Mouse (Mus musculus): ENCODE measurements around the gene Fam107b. TPM values are rescaled to one million over a fixed set of nuclear protein-coding genes. Genes with fewer than 3 reads are reported as not detected.
A peak's percentile ranks its signal among the peaks of the same experiment; 100 is the strongest.

The Fam107b gene
- polyA plus RNA-seq, 1 experiment from 2014 or later, result 42.6 TPM

- DNase-seq (ENCODE audit: extremely low spot score, low spot score), result no peak
- peaks cover 2% of the 10 kb centered on the region for H3K36me3 ChIP-seq (replicated peaks)
- H3K27ac ChIP-seq, result peak overlapping the region; percentile 40; the same call in 1 of the 2 replicates
- no peaks in the 10 kb centered on the region for H3K9me3 ChIP-seq
- WGBS, result 90% methylated on average over 13 of the region's 13 CpGs
- H3K4me1 ChIP-seq, result peaks cover 52% of the 10 kb centered on the region
- H3K27me3 ChIP-seq (ENCODE audit: poor library complexity, severe bottlenecking), result no peaks in the 10 kb centered on the region
- H3K4me3 ChIP-seq, result no peak overlapping the region
These were observed 175.8 kb downstream of the Fam107b start for GRCm38 (mm10) chr2:3745910-3746606.

GRCm38 (mm10) chr2:3748714-3749503 is 178.6 kb downstream of the Fam107b start:
- no peaks in the 10 kb centered on the region for H3K36me3 ChIP-seq (replicated peaks)
- H3K4me3 ChIP-seq, result no peak overlapping the region
- 72% methylated on average over 12 of the region's 12 CpGs for WGBS
- H3K27ac ChIP-seq, result peak overlapping the region; percentile 77
- H3K9me3 ChIP-seq, result no peaks in the 10 kb centered on the region
- no peaks in the 10 kb centered on the region for H3K27me3 ChIP-seq (ENCODE audit: poor library complexity, severe bottlenecking)
- H3K4me1 ChIP-seq, result peaks cover 48% of the 10 kb centered on the region
- no peak for DNase-seq (ENCODE audit: extremely low spot score, low spot score)

GRCm38 (mm10) chr2:3749504-3750024 is 179.3 kb downstream of the Fam107b start:
- H3K27ac ChIP-seq, result peak overlapping the region; percentile 77
- no peaks in the 10 kb centered on the region for H3K36me3 ChIP-seq (replicated peaks)
- H3K9me3 ChIP-seq, result no peaks in the 10 kb centered on the region
- no peak for DNase-seq (ENCODE audit: extremely low spot score, low spot score)
- no peak overlapping the region for H3K4me3 ChIP-seq
- WGBS, result 75% methylated on average over 6 of the region's 6 CpGs
- H3K4me1 ChIP-seq, result peaks cover 46% of the 10 kb centered on the region
- H3K27me3 ChIP-seq (ENCODE audit: poor library complexity, severe bottlenecking), result no peaks in the 10 kb centered on the region

- WGBS, result 90% methylated on average over 9 of the region's 9 CpGs
- Histone ChIP-seq H3K27ac (no peak overlapping the region), H3K36me3 (replicated peaks) (no peaks in the 10 kb centered on the region)
These were observed 179.8 kb downstream of the Fam107b start for GRCm38 (mm10) chr2:3750126-3750525.

DNA sequence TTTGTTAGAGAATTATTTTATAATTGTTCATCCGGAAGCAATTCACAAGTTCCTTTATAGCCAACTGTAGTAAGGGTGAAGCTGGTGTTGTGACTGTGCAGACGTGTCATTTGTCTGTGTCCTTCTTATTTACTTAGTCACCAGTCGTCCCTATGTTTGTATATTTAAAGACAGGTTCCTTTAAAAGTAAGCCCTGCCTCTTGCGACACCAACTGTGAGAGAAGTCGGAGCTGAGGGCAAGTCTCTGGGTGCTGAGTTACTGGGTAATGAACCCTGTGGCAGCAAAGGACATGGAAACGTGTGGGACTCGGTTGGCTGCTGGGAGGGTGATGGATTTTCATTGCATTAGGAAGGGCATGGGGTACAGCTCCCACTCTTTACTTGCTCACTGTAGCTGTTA is 182.1 kb downstream of the Fam107b start:
- Histone ChIP-seq H3K9me3 (no peaks in the 10 kb centered on the region), H3K27me3 (ENCODE audit: poor library complexity, severe bottlenecking) (no peaks in the 10 kb centered on the region), H3K36me3 (replicated peaks) (no peaks in the 10 kb centered on the region), H3K4me3 (no peak overlapping the region), H3K4me1 (peaks cover 34% of the 10 kb centered on the region), H3K27ac (no peak overlapping the region)
- WGBS, result 82% methylated on average over 7 of the region's 7 CpGs
- DNase-seq (ENCODE audit: extremely low spot score, low spot score), result no peak

More at GRCm38 (mm10) chr2:3750126-3750525, 179.8 kb downstream of the Fam107b start:
- Histone ChIP-seq H3K4me1 (peaks cover 40% of the 10 kb centered on the region), H3K9me3 (no peaks in the 10 kb centered on the region), H3K4me3 (no peak overlapping the region), H3K27me3 (ENCODE audit: poor library complexity, severe bottlenecking) (no peaks in the 10 kb centered on the region)
- DNase-seq (ENCODE audit: extremely low spot score, low spot score), result no peak

- no peak overlapping the region for H3K4me3 ChIP-seq
- no peaks in the 10 kb centered on the region for H3K36me3 ChIP-seq (replicated peaks)
- H3K27me3 ChIP-seq (ENCODE audit: poor library complexity, severe bottlenecking), result no peaks in the 10 kb centered on the region
- H3K9me3 ChIP-seq, result no peaks in the 10 kb centered on the region
- no peak overlapping the region for H3K27ac ChIP-seq
- 88% methylated on average over 5 of the region's 5 CpGs for WGBS
- H3K4me1 ChIP-seq, result peaks cover 34% of the 10 kb centered on the region
- DNase-seq (ENCODE audit: extremely low spot score, low spot score), result no peak
These were observed 182.6 kb downstream of the Fam107b start for GRCm38 (mm10) chr2:3752893-3753292.

GRCm38 (mm10) chr2:3753749-3754148 is 183.5 kb downstream of the Fam107b start:
- 90% methylated on average over 2 of the region's 2 CpGs for WGBS
- H3K36me3 ChIP-seq (replicated peaks), result no peaks in the 10 kb centered on the region
- DNase-seq (ENCODE audit: extremely low spot score, low spot score), result no peak
- H3K4me3 ChIP-seq, result no peak overlapping the region
- H3K27me3 ChIP-seq (ENCODE audit: poor library complexity, severe bottlenecking), result no peaks in the 10 kb centered on the region
- H3K9me3 ChIP-seq, result no peaks in the 10 kb centered on the region
- no peak overlapping the region for H3K27ac ChIP-seq
- peaks cover 27% of the 10 kb centered on the region for H3K4me1 ChIP-seq

GRCm38 (mm10) chr2:3755936-3756335 is 185.6 kb downstream of the Fam107b start:
- Histone ChIP-seq H3K9me3 (no peaks in the 10 kb centered on the region), H3K4me3 (no peak overlapping the region), H3K27me3 (ENCODE audit: poor library complexity, severe bottlenecking) (no peaks in the 10 kb centered on the region), H3K4me1 (peaks cover 17% of the 10 kb centered on the region), H3K27ac (no peak overlapping the region), H3K36me3 (replicated peaks) (no peaks in the 10 kb centered on the region)
- WGBS, result 95% methylated on average over 5 of the region's 5 CpGs
- no peak for DNase-seq (ENCODE audit: extremely low spot score, low spot score)

- Histone ChIP-seq H3K4me1 (peaks cover 17% of the 10 kb centered on the region), H3K27me3 (ENCODE audit: poor library complexity, severe bottlenecking) (no peaks in the 10 kb centered on the region), H3K27ac (no peak overlapping the region), H3K36me3 (replicated peaks) (no peaks in the 10 kb centered on the region), H3K4me3 (no peak overlapping the region), H3K9me3 (no peaks in the 10 kb centered on the region)
- DNase-seq (ENCODE audit: extremely low spot score, low spot score), result no peak
- 90% methylated on average over 6 of the region's 6 CpGs for WGBS
These were observed 188.1 kb downstream of the Fam107b start for GRCm38 (mm10) chr2:3758406-3758805.

DNA sequence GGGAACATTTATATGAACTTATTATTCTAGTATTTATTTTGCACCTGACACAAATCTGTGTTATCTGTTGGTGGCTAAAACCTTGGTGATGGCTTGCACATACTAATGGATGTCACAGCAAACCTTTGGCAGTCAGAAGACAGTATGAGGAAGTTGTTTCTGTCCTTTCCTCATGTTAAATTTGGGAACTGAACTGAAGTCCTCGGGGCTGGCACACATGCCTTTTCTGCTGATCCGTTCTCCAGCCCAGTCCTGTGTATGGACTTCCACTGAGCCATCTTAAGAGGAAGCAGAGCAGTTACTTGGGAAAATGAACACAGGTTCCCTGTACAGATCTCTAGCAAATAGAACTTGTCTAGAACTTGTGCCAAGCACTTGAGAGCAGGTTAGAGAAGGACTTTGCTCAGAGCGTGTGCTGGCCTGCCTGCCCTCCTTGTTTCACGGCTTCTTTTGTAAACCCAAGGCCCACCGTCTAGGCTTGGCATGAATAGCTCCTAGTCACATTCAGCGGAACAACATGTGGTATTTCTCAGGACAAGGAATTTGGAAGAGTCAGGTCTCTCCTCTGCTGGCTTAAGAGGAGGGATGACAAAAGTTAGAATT is 190.0 kb downstream of the Fam107b start:
- H3K9me3 ChIP-seq, result no peaks in the 10 kb centered on the region
- no peak overlapping the region for H3K4me3 ChIP-seq
- no peak for DNase-seq (ENCODE audit: extremely low spot score, low spot score)
- peaks cover 7% of the 10 kb centered on the region; the same call in 1 of the 2 replicates for H3K4me1 ChIP-seq
- H3K36me3 ChIP-seq (replicated peaks), result no peaks in the 10 kb centered on the region
- H3K27ac ChIP-seq, result no peak overlapping the region
- H3K27me3 ChIP-seq (ENCODE audit: poor library complexity, severe bottlenecking), result no peaks in the 10 kb centered on the region
- WGBS, result 86% methylated on average over 6 of the region's 6 CpGs

DNA sequence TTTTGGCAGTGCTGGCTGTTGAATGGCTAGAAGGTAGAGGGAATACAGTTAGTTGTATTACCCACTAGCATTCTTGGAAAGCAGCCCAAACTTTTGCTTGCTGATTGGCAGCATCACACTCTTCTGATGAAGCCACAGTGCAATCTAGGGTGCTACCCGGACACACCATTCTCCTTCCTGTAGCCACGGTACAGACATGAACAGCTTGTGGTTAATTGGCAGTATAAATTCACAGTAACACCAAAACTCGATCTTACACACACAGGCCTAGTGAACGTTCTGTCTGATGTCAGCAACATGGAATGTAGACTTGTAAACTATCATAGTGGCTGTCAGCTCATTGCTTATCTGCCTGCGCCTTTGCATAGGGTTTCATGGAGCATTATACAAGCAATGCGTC is 193.8 kb downstream of the Fam107b start:
- Histone ChIP-seq H3K4me3 (no peak overlapping the region), H3K4me1 (peaks cover 17% of the 10 kb centered on the region; the same call in 1 of the 2 replicates), H3K36me3 (replicated peaks) (no peaks in the 10 kb centered on the region), H3K27ac (no peak overlapping the region), H3K9me3 (no peaks in the 10 kb centered on the region), H3K27me3 (ENCODE audit: poor library complexity, severe bottlenecking) (no peaks in the 10 kb centered on the region)
- WGBS, result 92% methylated on average over 6 of the region's 6 CpGs
- DNase-seq (ENCODE audit: extremely low spot score, low spot score), result no peak

GRCm38 (mm10) chr2:3765957-3766783 is 195.9 kb downstream of the Fam107b start:
- H3K27me3 ChIP-seq (ENCODE audit: poor library complexity, severe bottlenecking), result no peaks in the 10 kb centered on the region
- H3K27ac ChIP-seq, result no peak overlapping the region
- no peaks in the 10 kb centered on the region for H3K9me3 ChIP-seq
- no peak overlapping the region for H3K4me3 ChIP-seq
- 79% methylated on average over 11 of the region's 11 CpGs for WGBS
- no peak for DNase-seq (ENCODE audit: extremely low spot score, low spot score)
- H3K36me3 ChIP-seq (replicated peaks), result no peaks in the 10 kb centered on the region
- peaks cover 17% of the 10 kb centered on the region; the same call in 1 of the 2 replicates for H3K4me1 ChIP-seq
